ENCODE assay signal across 8 mouse cellular contexts in the genomic region with DNA sequence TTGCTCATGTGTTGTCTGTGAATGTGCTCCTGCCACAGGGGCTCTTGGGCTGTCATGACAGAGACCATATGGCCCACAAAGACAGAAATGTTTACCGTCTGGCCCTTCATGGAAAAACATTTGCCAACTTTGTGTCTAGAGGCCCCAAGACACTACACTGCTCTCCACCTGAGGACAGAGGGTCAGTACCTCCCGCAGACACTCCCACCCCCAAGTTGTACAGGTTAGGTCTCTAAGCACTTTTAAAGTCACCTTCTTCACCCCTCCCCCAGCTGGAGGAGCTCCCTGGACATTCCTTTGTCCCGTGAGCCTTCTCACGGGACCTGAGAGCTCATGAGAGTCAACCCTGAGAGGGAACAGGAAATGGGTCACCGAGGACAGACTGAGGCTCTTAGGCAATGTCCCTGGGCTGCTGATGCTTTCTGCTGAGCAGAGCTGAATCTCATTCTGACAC. TPM values are rescaled to one million over a fixed set of nuclear protein-coding genes. Genes with fewer than 3 reads are reported as not detected.
A peak's percentile ranks its signal among the peaks of the same experiment; 100 is the strongest.
DNase-seq lines count a peak whose midpoint lies in the region; ATAC-seq and TF ChIP-seq lines count a peak whose summit lies in the region.

No protein-coding gene starts in this region.

- DNase-seq in kidney, adult 2 months = peak; percentile 72
- peak; percentile 23 for DNase-seq in forebrain, embryonic 14.5 days (ENCODE audit: low spot score)
- peak; percentile 54 for DNase-seq in kidney, postnatal 14 days
- no peak for DNase-seq in urinary bladder, adult 2 months (ENCODE audit: low spot score)
- no peak for DNase-seq in thymus, adult 18-20 months
- DNase-seq in left cerebral cortex, postnatal 14 days (ENCODE audit: low spot score in 2 of 2) = no peak

- TF ChIP-seq POLR2A in kidney, adult 2 months (IDR thresholded peaks at IDR 0.05; ENCODE audit: low read depth, low read length) = no peak

- TF ChIP-seq CTCF in kidney, adult 2 months (conservative IDR thresholded peaks at IDR 0.05; ENCODE audit: insufficient read depth, insufficient read length, low read depth, low read length) = no peak

- ATAC-seq in kidney, embryonic 16.5 days (ENCODE audit: low FRiP score, low TSS enrichment) = no peak
- ATAC-seq in forebrain, embryonic 14.5 days = 0 out of 2 replicates have a peak, but pooled peaks have one; percentile 29
- ATAC-seq in monocyte, adult 5-6 weeks (replicated peaks; ENCODE audit: insufficient number of reproducible peaks, low FRiP score, low TSS enrichment, poor library complexity, severe bottlenecking) = peak; percentile 82

- H3K27ac ChIP-seq in kidney, adult 2 months (ENCODE audit: insufficient read depth, low read depth, low read length) = peak overlapping the region; percentile 75
- H3K27ac ChIP-seq in kidney, embryonic 16.5 days (ENCODE audit: low read length) = no peak overlapping the region
- no peak overlapping the region for H3K27ac ChIP-seq in forebrain, embryonic 14.5 days (ENCODE audit: low read depth, low read length)

- no peak overlapping the region for H3K4me2 ChIP-seq in kidney, embryonic 16.5 days (replicated peaks; ENCODE audit: low read depth, low read length)
- H3K4me2 ChIP-seq in forebrain, embryonic 14.5 days (ENCODE audit: low read length) = no peak overlapping the region

- intact Hi-C loops in left cerebral cortex, postnatal 14 days (cut with DNase I) = no loop called here

- H3K27me3 ChIP-seq in kidney, adult 2 months (replicated peaks; ENCODE audit: control insufficient read depth, insufficient read depth, low read length) = no peaks in the 10 kb centered on the region
- H3K27me3 ChIP-seq in kidney, embryonic 16.5 days (ENCODE audit: insufficient read depth, low read length) = no peaks in the 10 kb centered on the region
- H3K27me3 ChIP-seq in forebrain, embryonic 14.5 days (replicated peaks; ENCODE audit: control insufficient read depth, insufficient read depth, low read length) = no peaks in the 10 kb centered on the region

- no peak overlapping the region for H3K4me3 ChIP-seq in kidney, adult 2 months (ENCODE audit: insufficient read depth, low read depth, low read length)
- H3K4me3 ChIP-seq in kidney, embryonic 16.5 days (ENCODE audit: low read length) = no peak overlapping the region
- H3K4me3 ChIP-seq in forebrain, embryonic 14.5 days (ENCODE audit: low read depth, low read length) = no peak overlapping the region

- 26% methylated on average over 5 of the region's 5 CpGs for WGBS in kidney, adult 2 months
- 21% methylated on average over 5 of the region's 5 CpGs for WGBS in kidney, embryonic 16.5 days
- 56% methylated on average over 5 of the region's 5 CpGs for WGBS in forebrain, embryonic 14.5 days

- no peak overlapping the region; the same call in 1 of the 2 replicates for H3K9ac ChIP-seq in kidney, embryonic 16.5 days (replicated peaks; ENCODE audit: low read length)
- H3K9ac ChIP-seq in forebrain, embryonic 14.5 days (ENCODE audit: low read length) = no peak overlapping the region

- no peaks in the 10 kb centered on the region for H3K36me3 ChIP-seq in kidney, adult 2 months (ENCODE audit: control insufficient read depth, insufficient read depth, low read length)
- H3K36me3 ChIP-seq in kidney, embryonic 16.5 days (ENCODE audit: insufficient read depth, low read length) = no peaks in the 10 kb centered on the region
- H3K36me3 ChIP-seq in forebrain, embryonic 14.5 days (ENCODE audit: control insufficient read depth, insufficient read depth, low read length) = peaks cover 23% of the 10 kb centered on the region

- H3K9me3 ChIP-seq in kidney, embryonic 16.5 days (ENCODE audit: low read length) = no peaks in the 10 kb centered on the region
- no peaks in the 10 kb centered on the region for H3K9me3 ChIP-seq in forebrain, embryonic 14.5 days (replicated peaks; ENCODE audit: control insufficient read depth, low read length)

- peaks cover 25% of the 10 kb centered on the region for H3K4me1 ChIP-seq in kidney, adult 2 months (ENCODE audit: control insufficient read depth, insufficient read depth, low read length)
- H3K4me1 ChIP-seq in kidney, embryonic 16.5 days (ENCODE audit: insufficient read depth, low read length) = peaks cover 22% of the 10 kb centered on the region
- H3K4me1 ChIP-seq in forebrain, embryonic 14.5 days (ENCODE audit: control insufficient read depth, insufficient read depth, low read length) = peaks cover 11% of the 10 kb centered on the region

RNA-seq across cellular contexts. Expression of a gene that starts 18.2 kb away (rescaled TPM):
- polyA plus RNA-seq in kidney, adult 2 months (2012; rRNA removed) = 148 and 174 TPM in 2 replicates
- 9.4 and 9.7 TPM in 2 replicates for polyA plus RNA-seq in kidney, embryonic 16.5 days (2015; fragmentation: Nextera tagmentation; extraction: Ambion mirVana)
- polyA plus RNA-seq in forebrain, embryonic 14.5 days (2014; fragmentation: Nextera tagmentation; extraction: Ambion mirVana) = 6.5 and 9.1 TPM in 2 replicates
- 33.3 to 44.2 TPM (median 36.6 TPM) in 3 replicates for total RNA-seq in monocyte, adult 5-6 weeks (2017)
- 11.3 and 12.5 TPM in 2 replicates for polyA plus RNA-seq in urinary bladder, adult 2 months (2012; rRNA removed)
- 10 to 100 TPM; 53.0 to 61.5 TPM for total RNA-seq in left cerebral cortex, postnatal 14 days (2021)

RNA-seq across cellular contexts. Expression of a gene that starts 36.3 kb away (rescaled TPM):
- polyA plus RNA-seq in kidney, adult 2 months (2012; rRNA removed) = 13.3 and 17.3 TPM in 2 replicates
- 19.2 and 19.5 TPM in 2 replicates for polyA plus RNA-seq in kidney, embryonic 16.5 days (2015; fragmentation: Nextera tagmentation; extraction: Ambion mirVana)
- 2.7 and 3.4 TPM in 2 replicates for polyA plus RNA-seq in forebrain, embryonic 14.5 days (2014; fragmentation: Nextera tagmentation; extraction: Ambion mirVana)
- total RNA-seq in monocyte, adult 5-6 weeks (2017) = 1.6 TPM in 2 of 3 replicates, not detected in the other
- 4.9 and 6.4 TPM in 2 replicates for polyA plus RNA-seq in urinary bladder, adult 2 months (2012; rRNA removed)
- 1 to 10 TPM; 3.0 to 3.3 TPM for total RNA-seq in left cerebral cortex, postnatal 14 days (2021)

RNA-seq across cellular contexts. Expression of a gene that starts 38.2 kb away (rescaled TPM):
- 43.8 and 60.3 TPM in 2 replicates for polyA plus RNA-seq in kidney, adult 2 months (2012; rRNA removed)
- 70.4 and 72.1 TPM in 2 replicates for polyA plus RNA-seq in kidney, embryonic 16.5 days (2015; fragmentation: Nextera tagmentation; extraction: Ambion mirVana)
- polyA plus RNA-seq in forebrain, embryonic 14.5 days (2014; fragmentation: Nextera tagmentation; extraction: Ambion mirVana) = 94.2 and 101 TPM in 2 replicates
- total RNA-seq in monocyte, adult 5-6 weeks (2017) = 113 to 174 TPM (median 147 TPM) in 3 replicates
- 148 and 178 TPM in 2 replicates for polyA plus RNA-seq in urinary bladder, adult 2 months (2012; rRNA removed)
- total RNA-seq in left cerebral cortex, postnatal 14 days (2021) = 100 to 1,000 TPM; 336 to 338 TPM

RNA-seq across cellular contexts. Expression of a gene that starts 39.8 kb away (rescaled TPM):
- 19.3 and 19.8 TPM in 2 replicates for polyA plus RNA-seq in kidney, adult 2 months (2012; rRNA removed)
- polyA plus RNA-seq in kidney, embryonic 16.5 days (2015; fragmentation: Nextera tagmentation; extraction: Ambion mirVana) = 1.7 and 2.0 TPM in 2 replicates
- polyA plus RNA-seq in forebrain, embryonic 14.5 days (2014; fragmentation: Nextera tagmentation; extraction: Ambion mirVana) = 0.77 and 0.86 TPM in 2 replicates
- total RNA-seq in monocyte, adult 5-6 weeks (2017) = 3.7 to 7.0 TPM (median 4.9 TPM) in 3 replicates
- polyA plus RNA-seq in urinary bladder, adult 2 months (2012; rRNA removed) = 6.4 and 7.2 TPM in 2 replicates
- 1 to 10 TPM; 2.0 to 2.5 TPM for total RNA-seq in left cerebral cortex, postnatal 14 days (2021)

Comparison
In these comparisons a context has a peak if more than half of its experiments do, and no peak if none do; other contexts are left out.
1. RNA of a gene that starts 18.2 kb away (polyA plus RNA-seq): 148 to 174 TPM in kidney, adult 2 months; 11.3 to 12.5 TPM in urinary bladder, adult 2 months, 9.4 to 9.7 TPM in kidney, embryonic 16.5 days and 6.5 to 9.1 TPM in forebrain, embryonic 14.5 days; every median in the first group is over 10 times any median in the second.
2. DNase-seq: peak in kidney, adult 2 months (single experiment), forebrain, embryonic 14.5 days (single experiment) and kidney, postnatal 14 days (single experiment); none in urinary bladder, adult 2 months (single experiment), thymus, adult 18-20 months (0 of 2) and left cerebral cortex, postnatal 14 days (0 of 2).